Mouse (Mus musculus) thymus, adult 2 months (tissue): ENCODE measurements at regions not wholly inside any gene's neighbourhood (a gene's known extent, or its start where the extent isn't known, plus 50 kb on each side); places are given as distances from the start of the nearest gene placed in this dataset.

Experiments
- CTCF ChIP-seq: fragments of 200-500 bp; IDR thresholded peaks from 2 replicates; pipeline ENCODE4 v1.5.1; 2012; ENCODE audit warnings: mild to moderate bottlenecking, control low read depth, low read length, moderate library complexity, borderline replicate concordance; ENCODE audit not compliant: control insufficient read depth, poor library complexity, insufficient read depth; ENCODE audit errors: extremely low read depth
- POLR2A ChIP-seq: fragments of 200-500 bp; IDR thresholded peaks from 2 replicates; pipeline ENCODE4 v1.6.1; 2012; ENCODE audit warnings: mild to moderate bottlenecking, low read length, control low read depth, moderate library complexity; ENCODE audit not compliant: control insufficient read depth, poor library complexity, insufficient read depth; ENCODE audit errors: extremely low read depth

GRCm38 (mm10) chr1:30515846-30516245 is 357.9 kb downstream of the Phf3 start:
- TF ChIP-seq POLR2A (no peak), CTCF (no peak)
